Mouse (Mus musculus) stomach, embryonic 15.5 days (tissue): ENCODE measurements at regions not wholly inside any gene's neighbourhood (a gene's known extent, or its start where the extent isn't known, plus 50 kb on each side); places are given as distances from the start of the nearest gene placed in this dataset.

Source experiments
- ATAC-seq: fragments of 200-750 bp; cut with Nextera tagmentation; 2 replicates; pipeline ENCODE4 v1.8.0; 2017; ENCODE audit warnings: low read depth, moderate number of reproducible peaks, moderate TSS enrichment; ENCODE audit not compliant: insufficient read depth, low FRiP score
- H3K27ac ChIP-seq: fragments of 300-500 bp; sonication (generic); 2 replicates; pipeline ENCODE4 v1.5.1; 2015; ENCODE audit warnings: mild to moderate bottlenecking, inconsistent platforms
- H3K27me3 ChIP-seq: fragments of 300-500 bp; sonication (generic); replicated peaks from 2 replicates; pipeline ENCODE4 v1.6.1; 2015; ENCODE audit warnings: inconsistent platforms
- H3K36me3 ChIP-seq: fragments of 300-500 bp; sonication (generic); 2 replicates; pipeline ENCODE4 v1.6.1; 2015; ENCODE audit warnings: inconsistent platforms
- H3K4me1 ChIP-seq: fragments of 300-500 bp; sonication (generic); 2 replicates; pipeline ENCODE4 v1.6.1; 2015; ENCODE audit warnings: inconsistent platforms
- H3K4me2 ChIP-seq: fragments of 300-500 bp; sonication (generic); 2 replicates; pipeline ENCODE4 v1.6.1; 2015; ENCODE audit warnings: mild to moderate bottlenecking, inconsistent platforms
- H3K4me3 ChIP-seq: fragments of 300-500 bp; sonication (generic); replicated peaks from 2 replicates; pipeline ENCODE4 v1.5.1; 2015; ENCODE audit warnings: inconsistent platforms
- H3K9ac ChIP-seq: fragments of 300-500 bp; sonication (generic); 2 replicates; pipeline ENCODE4 v1.6.1; 2015; ENCODE audit warnings: inconsistent platforms
- H3K9me3 ChIP-seq: fragments of 300-500 bp; sonication (generic); 2 replicates; pipeline ENCODE4 v1.6.1; 2016; ENCODE audit warnings: inconsistent platforms
- WGBS: fragments of 180-500 bp; shearing (Covaris S2); methylation state at CpG from one replicate; pipeline ENCODE4 v1.1.7; 2015; 5-methylcytosine and 5-hydroxymethylcytosine counted together

- no peak for ATAC-seq
- Histone ChIP-seq H3K4me2 (no peak overlapping the region), H3K9ac (no peak overlapping the region), H3K27ac (no peak overlapping the region), H3K9me3 (no peaks in the 10 kb centered on the region), H3K27me3 (no peaks in the 10 kb centered on the region), H3K4me3 (no peak overlapping the region), H3K4me1 (no peaks in the 10 kb centered on the region), H3K36me3 (no peaks in the 10 kb centered on the region)
- 77% methylated on average over 4 of the region's 4 CpGs for WGBS
Measured at GRCm38 (mm10) chr5:47464848-47465247, 518.1 kb upstream of the Slit2 start.

DNA sequence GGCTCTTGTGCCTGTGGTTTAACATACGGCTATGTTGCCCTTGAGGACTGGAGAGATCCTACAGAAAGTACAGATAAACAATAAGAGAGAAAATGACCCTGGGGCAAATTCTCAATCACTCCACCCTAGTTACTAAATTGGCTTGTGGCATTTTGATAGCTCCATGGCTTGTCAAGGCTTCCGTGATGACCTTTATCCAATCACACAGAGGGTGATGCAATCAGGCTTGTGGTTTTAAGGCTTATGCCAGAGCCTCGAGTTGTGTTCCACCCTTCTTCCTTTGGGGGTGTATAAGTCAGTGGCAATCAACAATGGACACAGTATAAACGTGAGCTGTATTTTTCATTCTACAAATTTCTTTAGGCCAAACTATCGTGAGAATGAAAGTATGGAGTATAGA lies 513.5 kb upstream of the Slit2 start:
- no peak overlapping the region for H3K4me2 ChIP-seq
- no peaks in the 10 kb centered on the region for H3K36me3 ChIP-seq
- no peak overlapping the region for H3K27ac ChIP-seq
- H3K27me3 ChIP-seq, result no peaks in the 10 kb centered on the region
- no peak overlapping the region for H3K9ac ChIP-seq
- H3K4me3 ChIP-seq, result no peak overlapping the region
- H3K9me3 ChIP-seq, result no peaks in the 10 kb centered on the region
- WGBS, result 66% methylated on average over 5 of the region's 5 CpGs
- H3K4me1 ChIP-seq, result no peaks in the 10 kb centered on the region
- ATAC-seq, result no peak

DNA sequence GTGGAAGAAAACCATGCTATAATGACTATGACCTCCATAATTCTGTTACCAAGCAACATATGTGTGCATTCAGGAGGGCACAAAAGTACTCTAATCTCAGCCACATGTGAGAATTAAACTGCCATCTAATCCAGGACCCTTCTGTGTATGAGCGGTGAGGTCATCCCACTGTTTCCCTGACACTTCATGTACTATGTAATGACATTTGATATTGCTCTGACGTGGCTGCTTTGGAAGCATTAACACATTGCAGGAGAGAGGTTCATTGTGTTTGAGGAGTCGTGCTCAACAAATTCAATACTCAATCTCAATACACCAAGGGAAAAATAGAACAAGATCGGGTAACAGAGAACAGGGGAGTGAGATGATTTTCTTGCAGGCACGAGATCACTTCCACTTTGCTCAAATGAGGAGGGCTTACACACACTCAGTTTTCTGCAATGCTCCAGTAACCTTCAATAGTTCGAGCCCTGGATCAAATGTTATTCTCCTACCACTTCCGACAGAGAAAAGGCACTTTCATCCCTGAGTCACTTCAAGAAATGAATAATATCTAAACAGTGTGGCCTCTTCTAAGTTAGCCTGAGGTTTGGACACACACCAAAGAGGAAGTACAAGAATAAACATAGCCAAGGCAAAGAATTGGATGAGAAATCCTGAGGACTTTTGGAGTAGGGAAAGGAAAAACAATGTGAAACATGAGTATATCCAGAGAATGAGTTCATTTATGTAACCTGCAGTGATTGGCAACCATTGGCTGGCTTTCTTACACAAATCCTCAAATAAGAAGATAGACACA lies 510.7 kb upstream of the Slit2 start:
- Histone ChIP-seq H3K4me3 (no peak overlapping the region), H3K27ac (no peak overlapping the region), H3K9ac (no peak overlapping the region), H3K36me3 (no peaks in the 10 kb centered on the region), H3K9me3 (no peaks in the 10 kb centered on the region), H3K4me1 (no peaks in the 10 kb centered on the region), H3K4me2 (no peak overlapping the region), H3K27me3 (no peaks in the 10 kb centered on the region)
- 53% methylated on average over 7 of the region's 7 CpGs for WGBS
- no peak for ATAC-seq

DNA sequence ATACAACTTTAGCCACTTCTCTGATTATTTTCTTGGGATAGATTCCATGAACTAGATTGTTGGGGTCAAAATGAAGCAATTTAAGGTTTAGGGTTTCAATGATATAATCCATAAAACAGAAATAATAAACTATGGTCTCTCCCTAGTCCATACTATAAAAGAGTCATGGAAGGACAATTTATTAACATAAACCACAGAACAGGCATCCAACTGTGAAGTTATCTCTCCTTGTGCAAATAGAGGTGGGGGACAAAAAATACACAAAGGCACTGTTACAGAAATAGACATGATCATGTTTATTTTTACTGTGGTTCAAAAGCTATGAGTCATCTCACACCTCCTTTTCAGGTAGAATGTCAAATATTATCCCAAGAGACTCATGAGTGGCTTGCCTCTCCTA lies 503.0 kb upstream of the Slit2 start:
- Histone ChIP-seq H3K4me2 (no peak overlapping the region), H3K9me3 (no peaks in the 10 kb centered on the region), H3K9ac (no peak overlapping the region), H3K27me3 (no peaks in the 10 kb centered on the region), H3K4me3 (no peak overlapping the region), H3K36me3 (no peaks in the 10 kb centered on the region), H3K27ac (no peak overlapping the region), H3K4me1 (no peaks in the 10 kb centered on the region)
- ATAC-seq, result no peak

- Histone ChIP-seq H3K36me3 (no peaks in the 10 kb centered on the region), H3K4me2 (no peak overlapping the region), H3K4me1 (no peaks in the 10 kb centered on the region), H3K9ac (no peak overlapping the region), H3K27ac (no peak overlapping the region), H3K9me3 (no peaks in the 10 kb centered on the region), H3K4me3 (no peak overlapping the region), H3K27me3 (no peaks in the 10 kb centered on the region)
- 40% methylated on average over 3 of the region's 3 CpGs for WGBS
- no peak for ATAC-seq
Measured at GRCm38 (mm10) chr5:47496218-47496617, 486.7 kb upstream of the Slit2 start.

DNA sequence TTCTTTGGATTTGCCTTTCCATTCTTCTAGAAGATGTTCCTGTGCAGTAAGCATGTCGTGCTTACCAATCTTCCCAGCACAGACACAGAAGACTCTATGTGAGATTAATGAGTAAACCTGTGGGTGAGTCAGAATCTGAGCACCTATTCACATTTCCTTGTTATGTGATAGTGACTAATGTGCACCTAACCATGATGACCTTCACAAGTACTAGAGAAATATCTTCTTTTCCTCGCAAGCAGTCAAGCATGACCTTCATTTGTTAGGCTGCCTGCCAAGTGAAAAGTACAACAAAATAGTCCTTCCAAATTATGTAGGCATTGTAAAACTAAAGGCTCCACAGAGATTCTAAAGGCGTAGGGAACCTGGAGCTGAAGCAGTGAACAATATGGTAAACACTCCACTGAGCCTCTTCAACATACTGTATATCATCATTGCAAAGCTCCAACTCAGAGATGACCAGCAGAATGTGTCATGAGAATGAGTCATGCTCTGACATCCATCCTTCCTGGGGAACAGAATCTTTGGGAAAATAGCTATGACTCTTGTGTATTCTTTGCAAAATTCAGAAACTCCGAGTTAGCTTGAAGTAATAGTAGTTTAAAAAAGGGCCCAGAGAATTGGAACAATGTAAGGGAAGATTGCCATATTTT lies 480.0 kb upstream of the Slit2 start:
- no peaks in the 10 kb centered on the region for H3K4me1 ChIP-seq
- no peak for ATAC-seq
- H3K4me3 ChIP-seq, result no peak overlapping the region
- H3K4me2 ChIP-seq, result no peak overlapping the region
- no peaks in the 10 kb centered on the region for H3K27me3 ChIP-seq
- no peak overlapping the region for H3K27ac ChIP-seq
- H3K9me3 ChIP-seq, result no peaks in the 10 kb centered on the region
- H3K9ac ChIP-seq, result no peak overlapping the region
- H3K36me3 ChIP-seq, result no peaks in the 10 kb centered on the region
- 75% methylated on average over 4 of the region's 4 CpGs for WGBS

- 62% methylated on average over 4 of the region's 4 CpGs for WGBS
- Histone ChIP-seq H3K4me1 (no peaks in the 10 kb centered on the region), H3K4me3 (no peak overlapping the region), H3K4me2 (no peak overlapping the region), H3K9me3 (no peaks in the 10 kb centered on the region), H3K36me3 (no peaks in the 10 kb centered on the region), H3K27me3 (no peaks in the 10 kb centered on the region), H3K27ac (no peak overlapping the region), H3K9ac (no peak overlapping the region)
- no peak for ATAC-seq
Measured at GRCm38 (mm10) chr5:47508689-47509301, 474.1 kb upstream of the Slit2 start.

DNA sequence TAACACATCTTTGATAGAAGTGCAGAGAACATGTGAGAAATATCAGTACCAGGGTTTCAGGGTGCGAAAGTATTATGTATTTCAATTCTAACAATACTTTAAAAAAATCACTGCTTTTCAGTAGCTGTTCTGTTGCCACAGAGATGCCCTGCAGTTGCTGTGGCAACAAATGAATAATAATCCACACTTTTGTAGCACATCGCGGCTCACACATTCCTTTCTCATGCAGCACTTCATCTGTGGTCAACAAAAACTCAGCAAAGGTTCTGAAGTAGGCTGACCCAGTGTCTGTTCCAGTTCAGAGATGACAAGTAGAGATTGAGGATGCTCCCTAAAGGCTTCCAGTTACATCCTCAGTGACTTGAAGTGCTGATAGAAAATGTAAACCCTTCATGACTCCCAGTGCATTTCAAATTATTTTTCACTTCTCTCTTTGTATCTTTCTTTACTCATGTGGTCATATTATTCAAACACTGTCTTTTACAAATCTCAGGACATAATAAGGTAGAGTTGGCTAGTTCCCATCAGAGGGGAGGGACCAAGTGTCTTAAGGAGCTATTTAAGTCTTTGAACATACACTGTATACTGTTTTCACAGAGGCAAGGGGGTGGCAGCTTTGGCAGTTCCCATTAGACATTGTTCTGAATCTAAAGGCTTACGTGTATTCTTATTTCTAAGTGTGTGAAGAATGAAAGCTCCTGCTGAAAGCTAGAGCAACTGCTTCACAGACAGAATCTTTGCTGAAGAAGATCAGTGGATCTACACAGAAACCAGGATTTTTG lies 460.6 kb upstream of the Slit2 start:
- no peak for ATAC-seq
- no peak overlapping the region for H3K27ac ChIP-seq
- no peaks in the 10 kb centered on the region for H3K9me3 ChIP-seq
- no peaks in the 10 kb centered on the region for H3K27me3 ChIP-seq
- H3K36me3 ChIP-seq, result no peaks in the 10 kb centered on the region
- no peaks in the 10 kb centered on the region for H3K4me1 ChIP-seq
- H3K4me3 ChIP-seq, result no peak overlapping the region
- H3K4me2 ChIP-seq, result no peak overlapping the region
- no peak overlapping the region for H3K9ac ChIP-seq
- 63% methylated on average over 4 of the region's 4 CpGs for WGBS

- WGBS, result 90% methylated on average over 7 of the region's 7 CpGs
- H3K9ac ChIP-seq, result no peak overlapping the region
- no peak overlapping the region for H3K4me3 ChIP-seq
- no peak overlapping the region for H3K27ac ChIP-seq
- H3K36me3 ChIP-seq, result no peaks in the 10 kb centered on the region
- H3K27me3 ChIP-seq, result no peaks in the 10 kb centered on the region
- no peaks in the 10 kb centered on the region for H3K9me3 ChIP-seq
- H3K4me1 ChIP-seq, result no peaks in the 10 kb centered on the region
- no peak overlapping the region for H3K4me2 ChIP-seq
- no peak for ATAC-seq
Measured at GRCm38 (mm10) chr5:47528671-47529070, 454.3 kb upstream of the Slit2 start.

- H3K27ac ChIP-seq, result no peak overlapping the region
- H3K9ac ChIP-seq, result no peak overlapping the region
- no peak overlapping the region for H3K4me2 ChIP-seq
- H3K9me3 ChIP-seq, result no peaks in the 10 kb centered on the region
- H3K4me3 ChIP-seq, result no peak overlapping the region
- ATAC-seq, result no peak
- H3K27me3 ChIP-seq, result no peaks in the 10 kb centered on the region
- no peaks in the 10 kb centered on the region for H3K4me1 ChIP-seq
- no peaks in the 10 kb centered on the region for H3K36me3 ChIP-seq
Measured at GRCm38 (mm10) chr5:47537532-47537931, 445.4 kb upstream of the Slit2 start.

- Histone ChIP-seq H3K27me3 (no peaks in the 10 kb centered on the region), H3K4me3 (no peak overlapping the region), H3K4me2 (no peak overlapping the region), H3K36me3 (no peaks in the 10 kb centered on the region), H3K9ac (no peak overlapping the region), H3K9me3 (no peaks in the 10 kb centered on the region), H3K4me1 (no peaks in the 10 kb centered on the region), H3K27ac (no peak overlapping the region)
- 59% methylated on average over 1 of the region's 1 CpGs for WGBS
- no peak for ATAC-seq
Measured at GRCm38 (mm10) chr5:47542248-47542647, 440.7 kb upstream of the Slit2 start.

DNA sequence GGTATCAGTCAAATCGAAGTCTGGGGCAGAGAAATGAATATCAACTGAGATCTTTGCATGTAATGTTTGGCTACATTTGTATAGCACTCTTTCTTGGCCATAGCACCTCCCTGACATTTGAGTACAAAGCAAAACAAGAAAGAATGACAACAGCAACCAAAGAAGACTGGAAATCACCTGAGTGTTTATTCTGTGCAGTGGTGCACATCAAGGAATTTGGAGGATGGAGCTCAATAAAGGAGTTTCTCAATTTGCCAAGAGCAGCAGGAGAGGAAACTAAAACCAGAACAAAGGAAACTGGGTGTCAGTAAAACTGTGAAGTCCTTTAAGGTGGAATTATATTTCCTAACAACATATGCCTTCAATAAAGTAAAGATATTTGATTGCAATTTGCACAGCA lies 426.2 kb upstream of the Slit2 start:
- Histone ChIP-seq H3K27me3 (no peaks in the 10 kb centered on the region), H3K27ac (no peak overlapping the region), H3K36me3 (no peaks in the 10 kb centered on the region), H3K4me3 (no peak overlapping the region), H3K4me1 (no peaks in the 10 kb centered on the region), H3K4me2 (no peak overlapping the region), H3K9me3 (no peaks in the 10 kb centered on the region), H3K9ac (no peak overlapping the region)
- no peak for ATAC-seq
- WGBS, result 75% methylated on average over 1 of the region's 1 CpGs
